Mouse (Mus musculus) left cerebral cortex, adult 2 months (tissue): ENCODE data around the gene Crebbp. TPM values are rescaled to one million over a fixed set of nuclear protein-coding genes. Genes with fewer than 3 reads are reported as not detected.
"Not testable (repeated sequence)": the region's sequence is repeated elsewhere in the genome, so short reads cannot be mapped to it uniquely, and the experiment has no call there.

ENCODE experiments used
- DNase-seq, 2 experiments: peaks; one replicate each; pipeline ENCODE4 v3.0.0; 2021 to 2022; ENCODE audit warnings: low spot score in 2 of 2, mixed read lengths in 1 of 2; ENCODE audit errors: extremely low spot score in 1 of 2
- H3K27ac ChIP-seq: fragments of 200-600 bp; 2 replicates; pipeline ENCODE4 v1.8.1; 2022
- H3K4me3 ChIP-seq: fragments of 200-600 bp; 2 replicates; pipeline ENCODE4 v1.8.1; 2022
- CTCF ChIP-seq: fragments of 200-600 bp; IDR thresholded peaks from 2 replicates; pipeline ENCODE4 v1.8.1; 2022; ENCODE audit warnings: antibody characterized with exemption, mild to moderate bottlenecking, moderate library complexity
- intact Hi-C: fragments of 180-260 bp; cut with DNase I; formaldehyde crosslinking; loops from one replicate; pipeline ENCODE4 v1.15.1; 2025
- total RNA-seq, 2 experiments: library from RNA; stranded (reverse); gene quantifications; 2 replicates each; pipeline ENCODE4 v1.2.3; 2021

Gene Crebbp
- total RNA-seq, 2 experiments from 2014 or later: 91.5 to 92.3 TPM

GRCm38 (mm10) chr16:4153121-4153520, 60.7 kb downstream of the Crebbp start:
- intact Hi-C loops: no loop called here
- Histone ChIP-seq H3K27ac (no peak overlapping the region), H3K4me3 (no peak overlapping the region)
- DNase-seq: no peak
- no peak for TF ChIP-seq CTCF

DNA sequence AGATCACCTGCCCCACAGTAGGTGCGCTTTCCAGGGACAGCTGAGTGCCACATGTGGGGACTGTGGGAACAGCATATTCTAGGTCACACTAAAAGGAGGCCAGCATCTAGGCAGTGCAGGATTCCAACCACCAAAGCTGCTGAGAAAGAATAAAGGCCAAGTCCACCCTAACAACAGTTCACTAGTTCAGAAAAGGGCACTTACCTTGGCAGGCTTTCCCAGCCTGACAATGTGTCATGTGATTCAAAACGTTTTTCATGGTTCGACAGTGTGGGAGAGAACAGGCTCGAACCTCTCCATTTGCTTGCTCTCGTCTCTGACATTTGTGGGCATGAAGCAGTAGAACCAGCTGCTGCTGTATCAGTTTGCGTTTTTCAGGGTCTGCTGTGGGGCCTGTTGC, 75.3 kb downstream of the Crebbp start:
- no peak for TF ChIP-seq CTCF
- 0 out of 2 replicates have a peak overlapping the region, but pooled peaks have one; percentile 19 for H3K27ac ChIP-seq
- H3K4me3 ChIP-seq: no peak overlapping the region
- no peak for DNase-seq
- intact Hi-C loops: loop anchor here (5.0 kb wide), 1 partner anchor 74 kb away; the partner anchor contains the start of gene Crebbp

GRCm38 (mm10) chr16:4133754-4134153, 80.0 kb downstream of the Crebbp start:
- no peak overlapping the region for H3K4me3 ChIP-seq
- H3K27ac ChIP-seq: no peak overlapping the region
- intact Hi-C loops: no loop called here
- TF ChIP-seq CTCF: no peak
- no peak for DNase-seq

GRCm38 (mm10) chr16:4128894-4129293, 84.9 kb downstream of the Crebbp start:
- Histone ChIP-seq H3K4me3 (no peak overlapping the region), H3K27ac (no peak overlapping the region)
- TF ChIP-seq CTCF: no peak
- intact Hi-C loops: no loop called here
- DNase-seq: no peak

GRCm38 (mm10) chr16:4117072-4117471, 96.7 kb downstream of the Crebbp start:
- TF ChIP-seq CTCF: no peak
- intact Hi-C loops: no loop called here
- Histone ChIP-seq H3K27ac (no peak overlapping the region), H3K4me3 (no peak overlapping the region)
- no peak for DNase-seq

DNA sequence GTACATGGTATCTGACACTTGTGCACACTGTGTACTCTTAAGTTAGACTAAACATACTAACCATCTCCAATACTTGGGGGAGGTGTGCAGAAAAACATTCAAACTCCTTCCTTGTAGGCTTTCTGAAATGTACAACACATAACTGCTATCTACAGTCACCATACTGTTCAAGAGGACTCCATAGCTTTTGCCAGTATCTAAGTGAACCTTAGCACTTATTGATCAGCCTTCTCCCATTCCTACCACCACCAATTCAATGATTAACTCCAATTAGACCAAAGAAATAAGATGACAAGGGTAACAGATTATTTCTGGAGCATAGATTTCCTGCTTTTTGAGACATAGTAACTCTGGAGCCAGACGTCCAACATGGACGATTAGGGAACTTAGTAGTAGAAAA, 113.4 kb downstream of the Crebbp start:
- Histone ChIP-seq H3K27ac (no peak overlapping the region), H3K4me3 (no peak overlapping the region)
- TF ChIP-seq CTCF: no peak
- intact Hi-C loops: no loop called here
- DNase-seq: no peak

GRCm38 (mm10) chr16:4097521-4097920, 116.3 kb downstream of the Crebbp start:
- intact Hi-C loops: no loop called here
- TF ChIP-seq CTCF: no peak
- DNase-seq: no peak
- Histone ChIP-seq H3K4me3 (no peak overlapping the region), H3K27ac (no peak overlapping the region)

DNA sequence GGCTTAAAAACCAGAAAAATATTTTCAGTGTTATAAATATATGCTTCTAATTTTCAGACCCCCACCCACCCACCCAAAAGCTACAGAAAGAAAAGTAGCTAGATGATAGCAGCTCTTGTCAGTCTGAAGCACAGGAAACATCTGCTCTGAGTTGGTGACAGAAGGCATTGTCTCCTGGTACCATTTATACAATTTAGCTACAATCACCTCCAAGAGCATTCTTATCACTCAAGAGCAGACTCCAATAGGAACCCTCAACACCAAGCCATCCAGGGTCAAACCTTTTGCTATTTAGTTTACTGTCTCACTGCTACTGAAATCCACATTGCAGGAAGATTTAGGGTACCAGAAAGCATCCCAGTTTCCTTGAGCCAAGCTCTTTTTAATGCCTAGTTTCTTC, 116.9 kb downstream of the Crebbp start:
- H3K27ac ChIP-seq: no peak overlapping the region
- DNase-seq: no peak
- intact Hi-C loops: no loop called here
- H3K4me3 ChIP-seq: no peak overlapping the region
- TF ChIP-seq CTCF: no peak

- intact Hi-C loops: no loop called here
- Histone ChIP-seq H3K27ac (no peak overlapping the region), H3K4me3 (no peak overlapping the region)
- no peak for DNase-seq
- TF ChIP-seq CTCF: no peak
These were observed 117.7 kb downstream of the Crebbp start for GRCm38 (mm10) chr16:4096141-4096540.

GRCm38 (mm10) chr16:4087214-4087913, 126.4 kb downstream of the Crebbp start:
- Histone ChIP-seq H3K4me3 (no peak overlapping the region), H3K27ac (no peak overlapping the region)
- intact Hi-C loops: no loop called here
- no peak for DNase-seq
- no peak for TF ChIP-seq CTCF

DNA sequence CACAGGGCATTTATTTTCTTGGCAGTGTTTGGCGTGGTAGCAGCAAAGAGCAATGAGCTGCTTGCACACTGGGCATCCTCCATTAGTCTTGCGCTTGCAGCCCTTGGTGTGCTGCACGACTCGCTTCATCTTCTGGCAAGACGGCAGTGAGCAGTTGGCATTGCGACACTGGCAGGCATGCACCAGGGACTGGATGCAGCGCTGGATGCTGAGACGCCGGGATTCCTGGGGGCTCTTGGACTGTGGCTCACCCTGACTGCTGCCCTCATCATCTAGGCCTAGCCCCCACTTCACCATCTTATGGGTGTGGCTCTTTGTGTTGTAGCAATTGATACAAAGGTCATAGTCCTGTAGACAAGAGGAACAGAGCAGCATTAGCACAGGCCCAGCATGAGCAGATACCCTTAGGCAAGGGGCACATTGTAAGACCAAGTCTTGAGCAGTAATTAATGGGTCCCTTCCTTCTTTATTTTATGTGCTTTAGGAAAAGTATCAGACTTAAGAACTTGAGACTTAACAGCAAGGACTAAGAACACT, 127.9 kb downstream of the Crebbp start:
- DNase-seq: no peak
- TF ChIP-seq CTCF: no peak
- Histone ChIP-seq H3K27ac (no peak overlapping the region), H3K4me3 (no peak overlapping the region)
- intact Hi-C loops: no loop called here

GRCm38 (mm10) chr16:4085051-4085450, 128.7 kb downstream of the Crebbp start:
- intact Hi-C loops: no loop called here
- Histone ChIP-seq H3K27ac (no peak overlapping the region), H3K4me3 (no peak overlapping the region)
- no peak for TF ChIP-seq CTCF
- no peak for DNase-seq

DNA sequence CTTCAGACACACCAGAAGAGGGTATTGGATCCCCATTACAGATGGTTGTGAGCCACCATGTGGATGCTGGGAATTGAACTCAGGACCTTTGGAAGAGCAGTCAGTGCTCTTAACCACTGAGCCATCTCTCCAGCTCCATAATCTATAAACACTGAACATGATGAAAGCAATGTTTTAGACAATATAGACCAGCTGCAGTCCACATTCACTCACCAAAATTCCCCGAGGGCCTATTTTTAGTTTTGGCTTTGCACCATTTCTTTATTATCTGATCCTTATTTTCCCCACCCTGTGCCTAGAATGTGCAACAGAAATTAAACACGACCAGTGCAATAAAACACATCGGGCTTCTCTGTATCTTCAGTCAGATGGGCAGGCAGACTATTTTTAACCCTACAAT, 133.4 kb downstream of the Crebbp start:
- DNase-seq, intact Hi-C loops, H3K4me3 ChIP-seq, H3K27ac ChIP-seq: not testable (repeated sequence)
